10 mouse cellular contexts compared by ENCODE assay signal in the genomic region with DNA sequence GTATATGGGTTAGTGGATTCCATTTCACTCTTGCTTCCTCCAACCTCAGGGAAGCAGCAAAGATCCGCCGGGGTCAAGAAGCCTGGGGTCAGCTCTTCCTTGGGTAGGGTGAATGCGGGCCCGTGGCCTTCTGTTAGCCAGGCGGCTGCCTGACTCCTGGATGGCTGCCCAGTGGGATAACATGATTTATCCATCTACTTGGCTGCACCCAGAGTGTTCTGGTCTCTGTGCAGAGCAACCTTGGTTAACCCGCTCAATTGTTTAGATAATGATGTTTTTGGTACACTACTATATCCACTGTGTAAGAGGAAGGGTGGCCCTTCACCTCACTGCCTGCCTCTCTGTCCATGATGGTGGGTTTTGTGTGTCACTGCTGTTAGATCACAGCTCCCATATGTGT. TPM values are rescaled to one million over a fixed set of nuclear protein-coding genes. Genes with fewer than 3 reads are reported as not detected.
DNase-seq lines count a peak whose midpoint lies in the region; ATAC-seq lines count a peak whose summit lies in the region.
"Had no signal": no experiment of that assay in that cellular context is flagged by ENCODE, and none has a peak within 500 bp of the region (broad histone marks: within the 10 kb centered on the region; RNA-seq: fewer than 3 reads in every experiment).

No protein-coding gene starts in this region.

- peak; percentile 44; the same call in 1 of the 2 replicates for ATAC-seq in liver, embryonic 15.5 days (ENCODE audit: insufficient read depth)
- ATAC-seq in kidney, embryonic 16.5 days (ENCODE audit: low FRiP score, low TSS enrichment) = peak; percentile 32; the same call in 1 of the 2 replicates
- ATAC-seq in megakaryocyte progenitor cell, adult 5-6 weeks (replicated peaks; ENCODE audit: poor library complexity) = no peak

- no peak overlapping the region for H3K4me3 ChIP-seq in liver, embryonic 15.5 days (replicated peaks)
- no peak overlapping the region for H3K4me3 ChIP-seq in kidney, embryonic 16.5 days (ENCODE audit: low read length)

- DNase-seq in liver = no peak
- DNase-seq in heart, adult 8-10 months (ENCODE audit: low spot score) = peak; percentile 59
- DNase-seq in skeletal muscle tissue, adult 2 months (ENCODE audit: low read depth, low spot score) = peak; percentile 54
- no peak for DNase-seq in thymus, postnatal 10 days (ENCODE audit: low spot score in 2 of 2)
- no peak for DNase-seq in cerebellum, adult 11 months

- no peaks in the 10 kb centered on the region for H3K36me3 ChIP-seq in liver, embryonic 15.5 days (replicated peaks)
- no peaks in the 10 kb centered on the region for H3K36me3 ChIP-seq in kidney, embryonic 16.5 days (ENCODE audit: insufficient read depth, low read length)

- H3K9me3 ChIP-seq in liver, embryonic 15.5 days (replicated peaks) = no peaks in the 10 kb centered on the region
- no peaks in the 10 kb centered on the region for H3K9me3 ChIP-seq in kidney, embryonic 16.5 days (ENCODE audit: low read length)

- no peaks in the 10 kb centered on the region for H3K27me3 ChIP-seq in liver, embryonic 15.5 days
- no peaks in the 10 kb centered on the region for H3K27me3 ChIP-seq in kidney, embryonic 16.5 days (ENCODE audit: insufficient read depth, low read length)

- no peak overlapping the region for H3K9ac ChIP-seq in liver, embryonic 15.5 days
- H3K9ac ChIP-seq in kidney, embryonic 16.5 days (replicated peaks; ENCODE audit: low read length) = no peak overlapping the region

- 58% methylated on average over 6 of the region's 6 CpGs for WGBS in liver, embryonic 15.5 days (ENCODE audit: insufficient replicate concordance)
- 37% methylated on average over 6 of the region's 6 CpGs for WGBS in kidney, embryonic 16.5 days

- no peak overlapping the region for H3K27ac ChIP-seq in liver, embryonic 15.5 days (replicated peaks)
- peak overlapping the region; percentile 77; the same call in 1 of the 2 replicates for H3K27ac ChIP-seq in kidney, embryonic 16.5 days (ENCODE audit: low read length)
- H3K27ac ChIP-seq: macrophage had no signal

- no peaks in the 10 kb centered on the region for H3K4me1 ChIP-seq in liver, embryonic 15.5 days (replicated peaks)
- peaks cover 63% of the 10 kb centered on the region for H3K4me1 ChIP-seq in kidney, embryonic 16.5 days (ENCODE audit: insufficient read depth, low read length)

- no peak overlapping the region for H3K4me2 ChIP-seq in liver, embryonic 15.5 days
- H3K4me2 ChIP-seq in kidney, embryonic 16.5 days (replicated peaks; ENCODE audit: low read depth, low read length) = no peak overlapping the region

RNA-seq across cellular contexts. Expression of gene Pxdn, which starts 14.7 kb away (rescaled TPM):
- polyA plus RNA-seq in liver, embryonic 15.5 days (2015; fragmentation: Nextera tagmentation; extraction: Ambion mirVana) = 4.2 and 4.7 TPM in 2 replicates
- total RNA-seq in heart, adult 8-10 months (2022) = 10 to 100 TPM; 23.8 to 32.9 (median 29.5) TPM
- 105 and 107 TPM in 2 replicates for polyA plus RNA-seq in kidney, embryonic 16.5 days (2015; fragmentation: Nextera tagmentation; extraction: Ambion mirVana)
- total RNA-seq in megakaryocyte progenitor cell, adult 5-6 weeks (2015) = not detected in 2 replicates
- not detected in 2 replicates for total RNA-seq in megakaryocyte progenitor cell, adult 5-6 weeks (2017)
- total RNA-seq: hematopoietic stem cell, adult 5-6 weeks had no signal
- polyA plus RNA-seq: macrophage had no signal

Comparison
In these comparisons a context has a peak if more than half of its experiments do, and no peak if none do; other contexts are left out.
1. DNase-seq: peak in heart, adult 8-10 months (single experiment) and skeletal muscle tissue, adult 2 months (single experiment); none in liver (single experiment), thymus, postnatal 10 days (0 of 2) and cerebellum, adult 11 months (single experiment).
2. RNA of gene Pxdn, which starts 14.7 kb away (total RNA-seq): 23.8 to 32.9 TPM in heart, adult 8-10 months; not detected in megakaryocyte progenitor cell, adult 5-6 weeks; every median in the first group is over 10 times any median in the second.